Mouse (Mus musculus): ENCODE data around the gene 1190002N15Rik. TPM values are rescaled to one million over a fixed set of nuclear protein-coding genes. Genes with fewer than 3 reads are reported as not detected.

1190002N15Rik gene
- polyA plus RNA-seq, 1 experiment from 2014 or later: 10.6 TPM

DNA sequence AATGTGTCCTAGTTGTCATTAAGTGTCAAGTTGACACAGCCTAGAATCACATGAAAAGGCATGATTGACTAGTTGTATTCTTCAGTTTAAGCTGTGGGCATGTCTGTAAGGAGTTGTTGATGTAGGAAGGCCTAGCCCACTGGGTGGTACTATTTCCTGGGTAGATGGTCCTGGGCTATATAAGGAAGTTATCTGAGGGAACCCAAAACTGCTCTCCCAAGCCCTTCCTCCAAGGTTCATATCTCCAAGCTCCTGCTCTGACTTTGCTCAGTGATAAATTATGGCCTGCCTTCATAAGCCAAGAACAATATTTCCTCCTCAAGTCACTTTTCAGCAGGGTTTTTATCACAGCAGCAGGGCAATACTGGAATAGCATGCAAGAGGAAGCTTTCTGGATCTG, 18.4 kb upstream of the 1190002N15Rik start:
- Histone ChIP-seq H3K9me3 (ENCODE audit: control insufficient read depth, low read length) (no peaks in the 10 kb centered on the region), H3K4me1 (ENCODE audit: control insufficient read depth, insufficient read depth, low read length) (no peaks in the 10 kb centered on the region), H3K36me3 (ENCODE audit: control insufficient read depth, insufficient read depth, low read length) (no peaks in the 10 kb centered on the region), H3K9ac (replicated peaks; ENCODE audit: low read length) (no peak overlapping the region), H3K4me2 (ENCODE audit: low read length) (no peak overlapping the region), H3K4me3 (replicated peaks; ENCODE audit: low read depth, low read length) (no peak overlapping the region), H3K27me3 (ENCODE audit: control insufficient read depth, insufficient read depth, low read length) (no peaks in the 10 kb centered on the region), H3K27ac (replicated peaks; ENCODE audit: low read depth, low read length) (no peak overlapping the region)
- no peak for ATAC-seq (ENCODE audit: low FRiP score, low TSS enrichment)
- DNase-seq: no peak

DNA sequence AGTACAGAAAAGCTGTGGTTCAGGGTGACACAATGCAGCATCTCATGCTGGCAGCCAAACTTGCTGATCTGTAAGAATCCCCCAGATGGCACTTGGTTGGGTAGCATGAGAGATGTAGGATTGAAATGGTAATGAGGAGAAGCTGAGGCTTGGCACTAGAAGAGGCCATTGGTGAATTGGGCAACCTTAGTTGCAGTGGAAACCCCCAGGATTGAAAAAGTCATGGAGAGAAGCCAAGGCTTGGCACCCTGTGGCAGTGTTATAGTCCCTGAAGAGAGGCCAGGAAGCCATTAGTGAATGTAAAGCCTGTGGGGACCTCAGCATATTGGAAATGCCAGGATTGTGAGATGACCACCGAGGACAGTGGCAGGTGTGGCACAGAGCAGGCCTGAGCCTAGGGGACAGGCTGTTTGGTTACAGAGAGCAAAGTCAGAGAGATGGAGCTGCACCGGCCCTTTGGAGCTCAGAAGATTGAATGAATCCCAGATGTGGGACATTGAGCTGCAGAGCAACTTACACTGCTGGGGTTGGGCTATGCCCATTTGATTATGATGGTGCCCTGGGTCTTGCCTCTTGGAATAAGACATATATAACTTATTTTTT, 12.7 kb upstream of the 1190002N15Rik start:
- H3K9me3 ChIP-seq (ENCODE audit: control insufficient read depth, low read length): no peaks in the 10 kb centered on the region
- ATAC-seq (ENCODE audit: low FRiP score, low TSS enrichment): no peak
- DNase-seq: no peak
- H3K4me2 ChIP-seq (ENCODE audit: low read length): no peak overlapping the region
- WGBS: 85% methylated on average over 2 of the region's 2 CpGs
- H3K27me3 ChIP-seq (ENCODE audit: control insufficient read depth, insufficient read depth, low read length): no peaks in the 10 kb centered on the region
- H3K36me3 ChIP-seq (ENCODE audit: control insufficient read depth, insufficient read depth, low read length): no peaks in the 10 kb centered on the region
- no peaks in the 10 kb centered on the region for H3K4me1 ChIP-seq (ENCODE audit: control insufficient read depth, insufficient read depth, low read length)
- no peak overlapping the region for H3K27ac ChIP-seq (replicated peaks; ENCODE audit: low read depth, low read length)
- no peak overlapping the region for H3K4me3 ChIP-seq (replicated peaks; ENCODE audit: low read depth, low read length)
- no peak overlapping the region for H3K9ac ChIP-seq (replicated peaks; ENCODE audit: low read length)

DNA sequence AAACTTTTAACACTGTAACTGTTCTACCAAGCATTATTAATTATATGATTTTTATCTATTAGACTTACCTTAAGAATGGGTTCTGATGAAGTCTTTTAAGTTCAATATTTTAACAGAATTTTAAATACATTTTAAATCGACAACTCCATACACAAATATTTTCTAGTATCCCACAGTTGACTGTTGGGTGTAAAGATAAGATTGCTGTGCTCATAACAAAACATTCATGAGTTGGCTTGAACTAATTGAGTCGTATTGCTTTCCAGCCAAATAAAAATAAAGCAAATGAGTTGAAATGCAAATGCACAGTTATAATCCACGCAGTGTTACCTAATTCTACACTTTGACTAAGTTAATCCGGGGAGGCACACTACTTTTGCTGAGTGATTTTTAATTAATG, 6.0 kb upstream of the 1190002N15Rik start:
- H3K27me3 ChIP-seq (ENCODE audit: control insufficient read depth, insufficient read depth, low read length): no peaks in the 10 kb centered on the region
- no peak overlapping the region for H3K4me3 ChIP-seq (replicated peaks; ENCODE audit: low read depth, low read length)
- H3K27ac ChIP-seq (replicated peaks; ENCODE audit: low read depth, low read length): no peak overlapping the region
- peaks cover 4% of the 10 kb centered on the region; the same call in 1 of the 2 replicates for H3K4me1 ChIP-seq (ENCODE audit: control insufficient read depth, insufficient read depth, low read length)
- ATAC-seq (ENCODE audit: low FRiP score, low TSS enrichment) (no peak), DNase-seq (no peak)
- WGBS: 93% methylated on average over 4 of the region's 4 CpGs
- no peaks in the 10 kb centered on the region for H3K36me3 ChIP-seq (ENCODE audit: control insufficient read depth, insufficient read depth, low read length)
- no peaks in the 10 kb centered on the region for H3K9me3 ChIP-seq (ENCODE audit: control insufficient read depth, low read length)
- H3K9ac ChIP-seq (replicated peaks; ENCODE audit: low read length): no peak overlapping the region
- no peak overlapping the region for H3K4me2 ChIP-seq (ENCODE audit: low read length)

DNA sequence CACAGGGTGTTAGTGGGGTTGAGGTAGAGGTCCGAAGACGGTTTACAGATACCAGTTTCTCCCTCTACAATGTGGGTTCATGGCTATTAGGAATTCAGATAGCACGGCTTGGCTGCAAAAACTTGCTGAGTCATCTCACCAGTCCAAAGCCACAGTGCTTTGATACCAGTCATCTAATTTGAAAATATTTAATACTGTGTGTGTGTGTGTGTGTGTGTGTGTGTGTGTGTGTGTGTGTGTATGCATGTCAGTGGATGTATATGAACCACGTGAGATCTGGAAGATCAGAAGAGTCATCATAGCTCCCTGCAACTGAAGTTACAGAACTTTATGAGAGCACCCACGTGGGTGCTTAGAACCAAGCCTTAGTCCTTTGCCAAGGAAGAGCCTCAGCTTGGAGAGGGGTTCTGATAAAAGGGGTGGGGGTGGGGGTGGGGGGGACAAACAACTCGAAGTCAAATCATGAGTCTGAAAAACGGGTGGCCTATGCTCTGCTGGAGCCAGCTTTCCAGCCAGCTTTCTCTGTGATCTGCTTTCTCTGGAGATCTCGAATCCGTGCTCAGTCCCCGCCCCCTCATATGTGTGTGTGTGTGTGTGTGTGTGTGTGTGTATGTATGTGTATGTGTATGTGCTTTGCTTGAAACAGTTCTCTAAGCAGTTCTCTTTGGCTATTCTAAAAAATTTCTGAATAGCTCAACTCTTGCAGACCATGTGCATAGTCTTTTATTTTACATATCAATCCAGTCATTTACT, 2.6 kb upstream of the 1190002N15Rik start:
- Histone ChIP-seq H3K9me3 (ENCODE audit: control insufficient read depth, low read length) (no peaks in the 10 kb centered on the region), H3K27me3 (ENCODE audit: control insufficient read depth, insufficient read depth, low read length) (no peaks in the 10 kb centered on the region), H3K4me1 (ENCODE audit: control insufficient read depth, insufficient read depth, low read length) (peaks cover 11% of the 10 kb centered on the region; the same call in 1 of the 2 replicates), H3K4me2 (ENCODE audit: low read length) (peak overlapping the region; percentile 14), H3K9ac (replicated peaks; ENCODE audit: low read length) (no peak overlapping the region), H3K36me3 (ENCODE audit: control insufficient read depth, insufficient read depth, low read length) (no peaks in the 10 kb centered on the region), H3K4me3 (replicated peaks; ENCODE audit: low read depth, low read length) (no peak overlapping the region), H3K27ac (replicated peaks; ENCODE audit: low read depth, low read length) (no peak overlapping the region)
- DNase-seq: peak; percentile 33
- no peak for ATAC-seq (ENCODE audit: low FRiP score, low TSS enrichment)
- WGBS: 55% methylated on average over 10 of the region's 10 CpGs

DNA sequence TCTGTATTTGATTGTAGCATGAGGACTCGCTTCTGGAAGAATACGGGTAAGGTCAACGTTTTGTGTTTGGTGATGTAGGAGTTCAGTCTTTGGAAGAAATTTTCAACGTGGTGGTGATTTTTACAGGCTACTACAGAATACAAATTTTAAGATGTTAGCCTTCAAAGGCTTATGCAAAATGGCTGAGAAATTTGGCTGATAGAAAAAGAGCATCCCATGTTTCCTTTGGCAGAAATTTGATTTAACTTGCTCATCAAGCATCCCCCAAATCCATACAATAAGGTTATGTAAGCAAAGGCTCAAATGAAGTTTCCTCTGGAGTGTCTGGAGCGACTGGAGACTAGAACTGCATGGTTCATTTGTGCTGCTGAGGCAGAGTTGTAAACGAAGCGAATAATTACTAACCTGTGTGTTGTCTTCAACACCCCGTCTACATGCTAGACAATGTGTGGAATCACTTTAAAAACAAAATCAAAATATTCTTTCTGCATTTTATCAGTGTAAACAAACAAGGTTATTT, 1.5 kb upstream of the 1190002N15Rik start:
- Histone ChIP-seq H3K4me2 (ENCODE audit: low read length) (peak overlapping the region; percentile 86), H3K4me1 (ENCODE audit: control insufficient read depth, insufficient read depth, low read length) (peaks cover 16% of the 10 kb centered on the region; the same call in 1 of the 2 replicates), H3K27ac (replicated peaks; ENCODE audit: low read depth, low read length) (no peak overlapping the region), H3K27me3 (ENCODE audit: control insufficient read depth, insufficient read depth, low read length) (no peaks in the 10 kb centered on the region), H3K36me3 (ENCODE audit: control insufficient read depth, insufficient read depth, low read length) (no peaks in the 10 kb centered on the region), H3K4me3 (replicated peaks; ENCODE audit: low read depth, low read length) (peak overlapping the region; percentile 78), H3K9ac (replicated peaks; ENCODE audit: low read length) (no peak overlapping the region; the same call in 1 of the 2 replicates), H3K9me3 (ENCODE audit: control insufficient read depth, low read length) (no peaks in the 10 kb centered on the region)
- 33% methylated on average over 8 of the region's 8 CpGs for WGBS
- DNase-seq (peak; percentile 20), ATAC-seq (ENCODE audit: low FRiP score, low TSS enrichment) (no peak)

DNA sequence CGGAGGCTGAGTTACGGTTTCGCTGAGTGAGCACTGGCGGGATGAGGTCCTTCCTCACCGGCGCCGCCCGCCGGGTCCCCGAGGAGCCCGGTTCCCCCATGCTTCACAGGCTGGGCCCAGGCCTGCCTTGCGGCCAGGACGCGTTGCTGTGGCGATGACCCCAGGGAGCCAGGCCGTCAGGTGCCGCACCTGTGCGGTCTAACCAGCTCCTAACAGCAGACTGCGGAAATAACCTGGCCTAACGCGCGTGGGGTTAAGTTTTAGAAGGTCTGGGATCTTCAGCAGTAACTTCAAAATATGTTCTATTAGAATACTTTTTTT, 902 bp upstream of the 1190002N15Rik start:
- Histone ChIP-seq H3K9ac (replicated peaks; ENCODE audit: low read length) (peak overlapping the region; percentile 80), H3K9me3 (ENCODE audit: control insufficient read depth, low read length) (no peaks in the 10 kb centered on the region), H3K4me3 (replicated peaks; ENCODE audit: low read depth, low read length) (peak overlapping the region; percentile 78), H3K27me3 (ENCODE audit: control insufficient read depth, insufficient read depth, low read length) (no peaks in the 10 kb centered on the region), H3K36me3 (ENCODE audit: control insufficient read depth, insufficient read depth, low read length) (no peaks in the 10 kb centered on the region), H3K4me1 (ENCODE audit: control insufficient read depth, insufficient read depth, low read length) (peaks cover 21% of the 10 kb centered on the region), H3K4me2 (ENCODE audit: low read length) (peak overlapping the region; percentile 86), H3K27ac (replicated peaks; ENCODE audit: low read depth, low read length) (peak overlapping the region; percentile 97)
- WGBS: under 1% methylated on average over 22 of the region's 22 CpGs
- no peak for DNase-seq
- no peak; the same call in 1 of the 2 replicates for ATAC-seq (ENCODE audit: low FRiP score, low TSS enrichment)

DNA sequence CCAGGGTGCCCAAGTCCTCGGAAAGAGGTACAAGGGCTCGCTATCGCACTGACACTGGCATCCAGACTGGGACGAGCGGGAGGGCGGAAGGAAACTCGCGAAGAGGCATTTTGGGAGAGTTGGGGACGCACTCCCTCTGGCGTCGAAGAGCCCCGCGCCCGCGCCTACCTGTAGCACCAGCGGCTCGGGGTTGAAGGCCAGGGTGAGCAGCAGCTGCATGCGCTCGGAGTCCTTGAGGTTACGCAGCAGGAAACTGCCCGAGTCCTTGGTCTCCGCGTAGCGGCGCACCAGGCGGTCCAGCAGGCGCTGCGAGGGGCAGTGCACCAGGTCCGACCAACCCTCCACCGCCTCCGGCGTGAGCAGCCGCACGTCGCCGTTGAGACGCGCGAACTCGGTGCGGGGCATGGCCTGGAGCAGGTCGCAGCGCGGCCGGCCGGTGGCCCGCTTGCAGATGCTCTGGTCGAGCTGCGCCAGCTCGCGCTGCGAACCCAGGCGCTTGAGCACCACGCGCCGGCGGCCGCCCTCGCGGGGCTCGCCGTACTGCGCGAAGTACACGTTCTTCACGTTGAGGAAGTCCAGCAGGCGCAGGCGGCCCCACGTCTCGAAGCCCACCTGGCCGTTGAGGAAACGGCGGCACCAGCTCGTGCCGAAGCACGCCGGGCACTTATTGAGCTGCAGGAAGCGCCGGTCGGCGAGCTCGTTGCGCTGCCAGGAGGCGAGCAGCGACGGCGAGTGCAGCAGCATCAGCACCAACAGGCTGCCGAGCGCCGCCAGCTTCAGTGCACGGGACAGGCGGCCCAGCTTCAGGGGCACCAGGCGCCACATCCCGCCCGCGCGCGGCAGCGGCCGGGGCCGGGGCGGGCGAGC, 597 bp downstream of the 1190002N15Rik start:
- WGBS: under 1% methylated on average over 99 of the region's 103 CpGs

DNA sequence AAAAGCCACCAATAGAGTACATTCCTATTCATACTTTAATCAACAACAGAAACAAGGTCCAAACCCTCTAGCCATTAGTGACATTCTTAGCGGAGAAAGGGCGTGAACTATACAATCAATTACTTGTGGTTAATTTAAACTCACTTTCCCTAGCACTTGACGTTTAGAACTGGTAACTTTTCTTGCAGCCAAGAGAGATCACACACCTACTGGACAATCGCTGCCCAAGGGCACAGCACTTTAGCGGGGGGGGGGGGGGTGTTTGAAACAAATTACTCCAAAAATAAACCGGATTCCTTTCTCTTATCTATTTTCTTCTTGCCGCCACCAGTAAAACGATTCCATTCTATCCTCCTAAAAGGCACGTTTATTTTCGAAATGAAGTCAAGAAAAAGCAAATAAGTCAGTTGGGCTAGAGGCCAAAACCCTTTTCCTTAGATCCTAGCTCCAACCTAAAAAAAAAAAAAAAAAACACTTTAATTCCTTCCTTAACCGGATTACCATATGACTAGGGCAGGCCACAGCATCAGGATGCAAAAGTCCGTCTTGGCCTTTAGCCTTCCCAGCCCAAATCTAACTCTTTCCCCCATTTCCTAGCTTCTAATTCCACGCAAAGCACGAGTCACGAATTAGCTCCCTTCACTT, 1.5 kb downstream of the 1190002N15Rik start:
- peak; percentile 21 for DNase-seq
- H3K4me1 ChIP-seq (ENCODE audit: control insufficient read depth, insufficient read depth, low read length): peaks cover 24% of the 10 kb centered on the region

More for the DNA sequence above, 597 bp downstream of the 1190002N15Rik start:
- ATAC-seq (ENCODE audit: low FRiP score, low TSS enrichment) (peak; percentile 64), DNase-seq (peak; percentile 85)
- Histone ChIP-seq H3K27me3 (ENCODE audit: control insufficient read depth, insufficient read depth, low read length) (no peaks in the 10 kb centered on the region), H3K27ac (replicated peaks; ENCODE audit: low read depth, low read length) (peak overlapping the region; percentile 97), H3K36me3 (ENCODE audit: control insufficient read depth, insufficient read depth, low read length) (no peaks in the 10 kb centered on the region), H3K4me2 (ENCODE audit: low read length) (peak overlapping the region; percentile 86), H3K9me3 (ENCODE audit: control insufficient read depth, low read length) (no peaks in the 10 kb centered on the region), H3K9ac (replicated peaks; ENCODE audit: low read length) (peak overlapping the region; percentile 80), H3K4me1 (ENCODE audit: control insufficient read depth, insufficient read depth, low read length) (peaks cover 24% of the 10 kb centered on the region), H3K4me3 (replicated peaks; ENCODE audit: low read depth, low read length) (peak overlapping the region; percentile 78)

More for the DNA sequence above, 1.5 kb downstream of the 1190002N15Rik start:
- Histone ChIP-seq H3K9me3 (ENCODE audit: control insufficient read depth, low read length) (no peaks in the 10 kb centered on the region), H3K27me3 (ENCODE audit: control insufficient read depth, insufficient read depth, low read length) (no peaks in the 10 kb centered on the region), H3K4me2 (ENCODE audit: low read length) (peak overlapping the region; percentile 86), H3K4me3 (replicated peaks; ENCODE audit: low read depth, low read length) (peak overlapping the region; percentile 78), H3K27ac (replicated peaks; ENCODE audit: low read depth, low read length) (peak overlapping the region; percentile 97), H3K9ac (replicated peaks; ENCODE audit: low read length) (peak overlapping the region; percentile 80), H3K36me3 (ENCODE audit: control insufficient read depth, insufficient read depth, low read length) (no peaks in the 10 kb centered on the region)
- WGBS: under 1% methylated on average over 15 of the region's 15 CpGs
- ATAC-seq (ENCODE audit: low FRiP score, low TSS enrichment): no peak
